Comparison of ENCODE assay signal across 20 mouse cellular contexts in the genomic region with DNA sequence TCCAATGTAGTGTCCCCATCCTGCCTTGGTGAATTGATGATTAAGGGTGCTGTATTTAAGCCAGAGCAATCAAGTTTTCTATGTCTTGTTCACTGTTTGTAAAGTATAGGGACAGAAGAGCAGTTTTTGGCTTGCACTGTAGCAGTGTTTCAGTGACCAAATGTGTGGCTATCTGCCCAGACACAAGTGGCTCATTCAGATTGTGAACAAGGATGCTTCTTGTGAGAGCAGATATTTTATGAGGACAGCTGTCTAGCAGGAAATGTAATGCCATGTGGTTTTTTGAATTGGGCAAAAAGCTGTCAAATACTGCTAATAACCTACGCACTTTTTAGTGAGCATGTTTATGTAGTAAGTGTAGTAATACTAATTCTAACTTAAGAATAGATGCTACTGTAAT.
DNase-seq lines count a peak whose midpoint lies in the region; ATAC-seq and TF ChIP-seq lines count a peak whose summit lies in the region.
"Had no signal": no experiment of that assay in that cellular context is flagged by ENCODE, and none has a peak within 500 bp of the region (broad histone marks: within the 10 kb centered on the region; RNA-seq: fewer than 3 reads in every experiment).

No protein-coding gene starts in this region.

- H3K4me1 ChIP-seq in forebrain, postnatal 0 days (ENCODE audit: insufficient read depth) = no peaks in the 10 kb centered on the region
- no peaks in the 10 kb centered on the region for H3K4me1 ChIP-seq in forebrain, embryonic 10.5 days
- no peaks in the 10 kb centered on the region for H3K4me1 ChIP-seq in lung, embryonic 14.5 days (ENCODE audit: insufficient read depth)
- H3K4me1 ChIP-seq: embryonic facial prominence, embryonic 12.5 days; liver, embryonic 13.5 days; megakaryocyte, embryonic 14.5 days; neural tube, embryonic 13.5 days had no signal

- 62% methylated on average over 1 of the region's 1 CpGs for WGBS in forebrain, postnatal 0 days
- 85% methylated on average over 1 of the region's 1 CpGs for WGBS in forebrain, embryonic 10.5 days
- WGBS in lung, embryonic 14.5 days = 55% methylated on average over 1 of the region's 1 CpGs

- peak; percentile 35 for DNase-seq in forebrain, postnatal 0 days
- DNase-seq in forebrain, embryonic 10.5 days (ENCODE audit: extremely low spot score, low spot score) = no peak
- DNase-seq in lung, embryonic 14.5 days = peak; percentile 34
- no peak for DNase-seq in lung, postnatal 25 days (ENCODE audit: low spot score)
- DNase-seq in brain, embryonic 14.5 days (ENCODE audit: low read depth) = peak; percentile 60
- DNase-seq in retina, embryonic 14.5 days (ENCODE audit: low spot score) = no peak
- DNase-seq: adrenal gland, postnatal 10 days; kidney, adult 11 months; kidney, postnatal 25 days; liver, embryonic 13.5 days; retina, postnatal 1 day; thymus, postnatal 4 days had no signal

- H3K9me3 ChIP-seq in forebrain, postnatal 0 days (ENCODE audit: low read length) = no peaks in the 10 kb centered on the region
- no peaks in the 10 kb centered on the region for H3K9me3 ChIP-seq in forebrain, embryonic 10.5 days
- no peaks in the 10 kb centered on the region for H3K9me3 ChIP-seq in lung, embryonic 14.5 days (ENCODE audit: low read depth, low read length)
- H3K9me3 ChIP-seq: embryonic facial prominence, embryonic 12.5 days; liver, embryonic 13.5 days; megakaryocyte, embryonic 14.5 days; neural tube, embryonic 13.5 days had no signal

- no peak overlapping the region for H3K9ac ChIP-seq in forebrain, postnatal 0 days
- H3K9ac ChIP-seq in lung, embryonic 14.5 days = no peak overlapping the region
- H3K9ac ChIP-seq: embryonic facial prominence, embryonic 12.5 days; hindbrain, embryonic 14.5 days; liver, embryonic 13.5 days; neural tube, embryonic 13.5 days had no signal

- no peaks in the 10 kb centered on the region for H3K36me3 ChIP-seq in forebrain, postnatal 0 days (ENCODE audit: insufficient read depth)
- no peaks in the 10 kb centered on the region for H3K36me3 ChIP-seq in forebrain, embryonic 10.5 days (replicated peaks)
- H3K36me3 ChIP-seq in lung, embryonic 14.5 days (ENCODE audit: insufficient read depth) = no peaks in the 10 kb centered on the region
- H3K36me3 ChIP-seq in myocyte (ENCODE audit: control insufficient read depth, insufficient read depth) = no peaks in the 10 kb centered on the region
- H3K36me3 ChIP-seq: embryonic facial prominence, embryonic 12.5 days; G1E; liver, embryonic 13.5 days; neural tube, embryonic 13.5 days had no signal

- TF ChIP-seq POLR2A in brain, embryonic 14.5 days (IDR thresholded peaks at IDR 0.05; ENCODE audit: borderline replicate concordance, extremely low read depth, insufficient read depth, insufficient read length, poor library complexity, severe bottlenecking) = no peak
- no peak for TF ChIP-seq POLR2A in myocyte (IDR thresholded peaks at IDR 0.05; ENCODE audit: insufficient read length, low read depth)

- no peak overlapping the region for H3ac ChIP-seq in myocyte (ENCODE audit: control insufficient read depth, insufficient read length)

- no peaks in the 10 kb centered on the region for H3K79me2 ChIP-seq in myocyte (ENCODE audit: control insufficient read depth, insufficient read depth)

- H3K27ac ChIP-seq in forebrain, postnatal 0 days (ENCODE audit: low read depth, low read length) = no peak overlapping the region
- H3K27ac ChIP-seq in forebrain, embryonic 10.5 days = no peak overlapping the region
- H3K27ac ChIP-seq in lung, embryonic 14.5 days (ENCODE audit: low read depth) = no peak overlapping the region
- H3K27ac ChIP-seq: embryonic facial prominence, embryonic 12.5 days; hindbrain, embryonic 14.5 days; liver, embryonic 13.5 days; neural tube, embryonic 13.5 days; stomach, postnatal 0 days had no signal

- no peak overlapping the region for H3K4me3 ChIP-seq in forebrain, postnatal 0 days (ENCODE audit: low read depth, low read length)
- no peak overlapping the region for H3K4me3 ChIP-seq in forebrain, embryonic 10.5 days
- no peak overlapping the region for H3K4me3 ChIP-seq in lung, embryonic 14.5 days (ENCODE audit: low read depth, low read length)
- no peak overlapping the region for H3K4me3 ChIP-seq in myocyte
- H3K4me3 ChIP-seq: embryonic facial prominence, embryonic 12.5 days; liver, embryonic 13.5 days; megakaryocyte, embryonic 14.5 days; neural tube, embryonic 13.5 days had no signal

- H3K27me3 ChIP-seq in forebrain, postnatal 0 days (ENCODE audit: insufficient read depth, low read length) = no peaks in the 10 kb centered on the region
- H3K27me3 ChIP-seq in forebrain, embryonic 10.5 days (ENCODE audit: poor library complexity, severe bottlenecking) = no peaks in the 10 kb centered on the region
- H3K27me3 ChIP-seq in lung, embryonic 14.5 days (ENCODE audit: insufficient read depth, low read length) = no peaks in the 10 kb centered on the region
- H3K27me3 ChIP-seq in myocyte (ENCODE audit: control insufficient read depth, insufficient read depth, insufficient read length) = no peaks in the 10 kb centered on the region
- H3K27me3 ChIP-seq: embryonic facial prominence, embryonic 12.5 days; liver, embryonic 13.5 days; megakaryocyte, embryonic 14.5 days; neural tube, embryonic 13.5 days had no signal

- H3K4me2 ChIP-seq in forebrain, postnatal 0 days (ENCODE audit: low read depth) = no peak overlapping the region
- no peak overlapping the region for H3K4me2 ChIP-seq in lung, embryonic 14.5 days
- H3K4me2 ChIP-seq in myocyte (ENCODE audit: low read depth) = peak overlapping the region; percentile 30
- H3K4me2 ChIP-seq: embryonic facial prominence, embryonic 12.5 days; hindbrain, embryonic 14.5 days; liver, embryonic 13.5 days; neural tube, embryonic 13.5 days had no signal

- peak; percentile 51; the same call in 1 of the 2 replicates for ATAC-seq in forebrain, postnatal 0 days
- ATAC-seq in lung, embryonic 14.5 days (ENCODE audit: insufficient read depth) = no peak
- ATAC-seq: lung, postnatal 0 days had no signal

- no peak for TF ChIP-seq CTCF in forebrain, postnatal 0 days (IDR thresholded peaks at IDR 0.05; ENCODE audit: low read depth)
- TF ChIP-seq CTCF in lung, embryonic 14.5 days (IDR thresholded peaks at IDR 0.05; ENCODE audit: low read depth) = no peak
- TF ChIP-seq CTCF in brain, embryonic 14.5 days (IDR thresholded peaks at IDR 0.05; ENCODE audit: borderline replicate concordance, extremely low read depth, insufficient read depth, insufficient read length) = no peak

TF ChIP-seq in myocyte, 11 proteins besides CTCF, POLR2A, EP300 and RAD21:
- TF ChIP-seq TCF12 (IDR thresholded peaks at IDR 0.05; ENCODE audit: insufficient read depth, poor library complexity, severe bottlenecking) (peak; percentile 8), MYOD1 (IDR thresholded peaks at IDR 0.05; ENCODE audit: control insufficient read depth in 1 of 3, insufficient read length in 2 of 3, low read depth in 2 of 3) (peak in 2 of 3 experiments; percentile 34 to 35), POLR2AphosphoS2 (IDR thresholded peaks at IDR 0.05; ENCODE audit: insufficient read length, low read depth) (no peak)
TF ChIP-seq in myocyte: peak in this region for 2.

Comparison
In these comparisons a context has a peak if more than half of its experiments do, and no peak if none do; other contexts are left out.
1. DNase-seq: peak in forebrain, postnatal 0 days (single experiment), lung, embryonic 14.5 days (single experiment) and brain, embryonic 14.5 days (single experiment); none in forebrain, embryonic 10.5 days (single experiment), lung, postnatal 25 days (single experiment) and retina, embryonic 14.5 days (single experiment).